Mouse (Mus musculus) cerebellum, adult 11 months (tissue): ENCODE results near the gene Ttyh3.

ENCODE experiments used
- DNase-seq: peaks from one replicate; pipeline ENCODE4 v3.0.0; 2022

Gene Ttyh3

DNA sequence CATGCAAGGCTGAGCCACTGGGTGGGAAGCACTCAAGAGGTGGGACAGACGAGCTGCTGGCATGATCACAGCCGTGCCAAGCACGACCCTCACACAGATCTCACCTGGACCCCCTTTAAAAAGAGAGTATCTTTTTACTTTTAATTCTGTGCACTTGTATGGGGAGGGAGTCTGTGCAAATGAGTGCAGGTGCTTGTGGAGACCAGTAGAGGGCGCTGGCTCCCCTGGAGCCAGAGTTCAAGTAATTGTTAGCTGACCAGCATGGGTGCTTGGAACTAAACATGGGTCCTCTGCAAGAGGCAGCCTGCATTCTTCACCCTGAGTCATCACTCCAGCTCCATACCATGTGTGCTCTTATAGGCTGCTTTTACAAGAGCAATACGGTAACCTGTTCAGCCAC lies 21.3 kb downstream of the Ttyh3 start:
- no peak for DNase-seq

DNA sequence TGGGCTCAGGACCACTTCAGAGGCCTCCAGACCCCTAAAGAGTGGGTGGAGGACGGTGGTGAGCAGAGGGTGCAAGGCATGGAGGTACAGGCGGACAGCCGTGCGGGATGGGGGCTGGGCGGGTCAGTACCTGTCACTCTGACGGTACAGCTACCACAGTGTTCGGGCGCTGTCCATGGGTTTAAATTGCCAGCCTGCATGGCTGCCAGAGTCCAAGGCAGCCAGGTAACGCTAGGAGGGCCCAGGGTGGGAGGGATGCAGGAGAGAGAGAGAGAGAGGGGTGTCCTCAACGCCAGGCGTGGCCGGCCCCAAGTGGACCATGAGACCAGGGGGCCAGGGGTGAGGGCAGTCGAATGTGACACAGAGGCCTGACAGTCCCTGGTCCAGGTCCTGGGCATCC lies 23.9 kb downstream of the Ttyh3 start:
- no peak for DNase-seq

DNA sequence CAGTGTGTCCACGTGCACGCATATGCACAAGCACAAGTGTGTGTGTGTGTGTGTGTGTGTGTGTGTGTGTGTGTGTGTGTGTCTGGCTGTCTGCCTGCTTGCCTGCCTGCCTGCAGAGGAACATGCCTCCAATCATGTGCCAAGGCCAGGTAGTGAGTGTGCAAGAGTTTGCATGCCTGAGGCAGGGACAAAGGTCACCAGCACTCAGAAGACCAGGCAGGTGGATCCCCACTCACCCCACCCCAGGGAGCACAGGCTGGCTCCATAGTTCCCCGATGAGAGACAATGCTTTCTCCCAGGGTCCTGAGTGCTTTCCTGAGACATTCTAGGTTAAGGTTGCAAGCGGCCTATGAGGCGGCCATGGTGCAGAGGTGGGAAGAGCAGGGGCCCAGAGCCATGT lies 24.6 kb downstream of the Ttyh3 start:
- DNase-seq, result no peak

DNA sequence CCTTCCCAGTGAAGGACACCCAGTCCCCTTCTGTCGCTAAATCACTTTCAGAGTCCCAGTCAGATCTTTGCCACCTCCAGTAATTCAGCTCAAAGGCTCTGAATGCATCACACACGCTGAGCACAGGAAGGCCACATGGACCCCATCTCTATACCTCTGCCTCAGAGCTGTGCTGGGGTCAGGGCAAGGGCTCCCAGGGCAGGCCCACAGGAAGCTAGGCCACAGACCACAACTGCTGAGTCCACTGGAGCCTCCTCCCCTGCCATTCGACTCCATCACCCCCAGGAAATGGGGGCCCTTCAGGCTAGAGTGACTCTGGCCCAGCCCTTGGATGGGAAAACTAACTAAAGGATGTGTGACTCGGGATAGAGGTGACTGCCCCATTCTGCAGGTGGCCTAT lies 25.0 kb downstream of the Ttyh3 start:
- DNase-seq, result no peak

DNA sequence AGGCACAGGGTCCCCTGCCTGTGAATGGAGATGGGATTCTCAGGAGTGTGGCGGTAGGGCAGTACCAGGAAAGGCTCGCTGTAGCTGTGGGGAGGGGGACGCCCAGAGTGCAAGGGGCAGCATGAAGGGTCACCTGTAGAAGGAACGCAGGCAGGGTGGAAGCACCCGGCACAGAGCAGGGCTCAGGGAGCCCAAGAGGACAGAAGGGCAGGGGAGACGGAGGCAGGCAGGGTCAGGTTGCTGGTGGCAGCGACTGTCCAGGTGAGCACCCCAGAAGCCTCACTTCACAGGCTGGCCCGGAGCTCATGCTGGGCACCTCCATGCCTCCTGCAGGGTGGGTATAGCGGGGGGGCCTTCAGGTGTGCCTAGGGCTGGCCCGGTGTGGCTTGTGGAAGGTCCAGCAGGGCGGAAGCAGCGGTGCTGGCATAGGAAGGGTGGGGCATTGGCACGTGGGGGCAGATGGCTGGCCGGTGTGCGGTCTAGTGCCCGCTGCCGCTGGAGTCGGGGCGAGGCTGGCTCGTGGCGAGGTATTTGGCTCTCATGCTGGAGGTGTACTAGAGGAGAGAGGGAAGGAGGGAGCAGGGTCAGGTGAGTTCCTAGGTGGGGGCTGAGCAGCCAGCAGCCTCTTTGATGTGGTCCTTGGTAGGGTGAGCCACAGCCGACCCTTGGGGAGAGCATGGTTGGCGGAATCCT lies 25.7 kb downstream of the Ttyh3 start:
- DNase-seq, result no peak

DNA sequence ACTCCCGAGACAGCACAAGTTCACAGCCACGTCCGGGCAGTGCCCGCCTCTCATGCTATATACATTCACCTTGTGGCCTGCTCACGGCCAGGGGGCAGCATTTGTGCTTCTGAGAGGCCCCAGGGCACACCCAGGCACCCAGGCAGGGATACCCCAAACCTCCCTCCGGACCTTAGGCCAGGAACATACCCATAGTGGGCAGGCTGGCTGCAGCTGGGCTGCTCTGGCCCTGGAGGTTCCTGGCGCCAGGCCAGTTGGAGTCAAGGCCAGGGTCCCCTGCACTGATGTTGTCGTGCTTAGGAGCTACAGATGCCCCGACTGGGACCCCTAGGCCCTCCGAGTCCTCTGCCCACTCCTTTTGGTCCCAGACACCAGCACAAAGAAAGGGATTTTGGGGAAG lies 27.3 kb downstream of the Ttyh3 start:
- DNase-seq, result no peak

DNA sequence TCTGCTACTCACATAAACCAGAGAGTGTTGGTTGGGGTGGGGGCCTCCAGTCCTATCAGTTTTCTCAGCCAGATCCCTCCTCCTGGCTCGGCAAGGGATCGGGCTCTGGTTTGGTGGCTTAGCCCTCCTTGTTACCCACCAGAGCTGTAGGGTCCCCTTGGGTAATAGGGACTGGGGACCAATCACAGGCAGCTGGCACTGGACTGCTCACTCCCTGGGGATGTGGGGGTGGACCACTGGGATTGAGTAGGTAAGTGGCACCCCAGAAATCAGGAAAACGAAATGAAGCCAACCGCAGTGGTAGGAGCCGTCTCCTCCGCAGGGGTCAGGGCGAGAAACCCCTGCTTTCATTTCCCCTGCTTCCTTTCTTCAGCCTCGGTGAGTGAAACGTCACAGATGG lies 27.7 kb downstream of the Ttyh3 start:
- DNase-seq, result no peak

DNA sequence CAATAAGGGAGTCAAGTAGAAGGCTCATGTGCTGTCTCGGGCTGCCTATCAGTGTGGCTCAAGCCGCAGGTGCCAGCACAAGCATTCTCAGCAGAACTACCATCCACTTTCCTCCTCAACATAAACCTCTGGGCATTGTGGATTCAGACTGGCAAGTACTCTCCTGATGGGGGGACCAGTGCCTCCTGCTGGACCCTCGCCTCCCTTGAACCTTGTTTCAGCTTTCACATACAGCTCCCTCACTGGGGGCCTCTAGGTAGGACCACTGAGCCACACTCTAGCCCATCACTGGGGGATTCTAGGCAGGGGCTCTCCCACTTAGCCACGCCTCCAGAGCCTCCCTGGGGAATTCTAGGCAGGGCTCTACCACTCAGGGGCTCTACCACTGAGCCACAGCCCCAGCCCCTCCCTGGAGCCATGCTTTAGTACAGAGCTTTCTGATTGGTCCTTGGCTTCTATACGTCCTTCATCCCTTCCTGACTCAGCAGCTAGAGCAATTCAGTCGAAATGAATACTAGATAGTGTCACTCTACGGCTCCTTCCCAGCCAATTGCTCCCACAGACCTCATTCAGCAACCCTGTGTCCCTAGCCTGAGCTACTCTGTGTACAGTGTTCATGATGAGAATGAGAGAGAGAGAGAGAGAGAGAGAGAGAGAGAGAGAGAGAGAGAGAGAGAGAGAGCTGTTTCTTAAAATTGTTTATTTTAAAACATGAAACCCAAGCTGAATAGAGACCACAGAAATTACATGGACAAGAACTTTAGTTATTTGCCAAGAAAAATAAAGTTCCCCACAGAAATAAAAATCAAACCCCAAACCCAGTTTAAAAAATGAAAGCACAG lies 28.7 kb downstream of the Ttyh3 start:
- no peak for DNase-seq

DNA sequence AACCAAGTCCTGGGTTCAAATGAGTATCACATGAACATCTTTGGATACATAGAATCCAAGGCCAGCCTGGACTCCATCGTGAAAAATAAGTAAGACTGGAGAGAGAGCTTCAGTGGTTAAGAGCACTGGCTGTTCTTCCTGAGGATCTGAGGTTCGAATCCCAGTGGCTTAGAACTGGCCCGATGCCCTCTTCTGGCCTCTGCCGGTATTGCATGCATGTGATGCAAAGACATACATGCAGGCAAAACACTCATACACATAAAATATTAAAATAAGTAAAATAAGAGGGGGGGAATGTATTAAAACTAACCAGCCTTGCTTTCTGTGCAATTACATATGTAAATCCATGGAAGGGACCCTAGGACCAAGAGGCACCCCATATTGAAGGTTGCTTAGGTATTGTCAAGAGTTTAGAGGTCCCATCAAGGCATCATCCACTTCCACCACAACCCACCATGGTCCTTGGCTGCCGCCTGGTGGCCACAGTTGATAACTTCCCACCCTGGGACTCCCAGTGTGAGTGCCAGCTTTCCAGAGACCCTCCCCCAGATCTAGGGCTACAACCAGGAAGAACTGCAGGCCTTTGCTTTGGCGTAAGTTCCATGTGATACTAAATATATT lies 29.6 kb downstream of the Ttyh3 start:
- DNase-seq, result no peak

DNA sequence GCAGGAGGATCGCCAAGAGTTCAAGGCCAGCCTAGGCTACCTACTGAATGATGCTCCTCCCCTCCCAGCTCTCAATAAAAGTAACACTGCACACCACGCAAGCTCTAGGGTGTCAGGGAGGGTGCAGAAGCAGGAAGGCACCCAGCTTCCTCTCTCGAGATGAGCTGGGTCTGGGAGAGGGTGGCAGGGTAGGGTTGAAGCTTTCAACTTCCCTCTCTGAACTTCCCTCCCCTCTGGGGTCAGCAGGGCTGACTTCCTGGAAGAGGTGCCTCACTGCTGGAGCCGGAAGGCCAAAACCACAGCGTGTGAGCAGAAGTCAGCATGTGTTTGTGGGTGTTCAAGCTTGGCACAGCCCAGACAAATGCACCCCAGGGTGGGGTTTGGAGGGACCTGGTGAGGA lies 31.1 kb downstream of the Ttyh3 start:
- no peak for DNase-seq

DNA sequence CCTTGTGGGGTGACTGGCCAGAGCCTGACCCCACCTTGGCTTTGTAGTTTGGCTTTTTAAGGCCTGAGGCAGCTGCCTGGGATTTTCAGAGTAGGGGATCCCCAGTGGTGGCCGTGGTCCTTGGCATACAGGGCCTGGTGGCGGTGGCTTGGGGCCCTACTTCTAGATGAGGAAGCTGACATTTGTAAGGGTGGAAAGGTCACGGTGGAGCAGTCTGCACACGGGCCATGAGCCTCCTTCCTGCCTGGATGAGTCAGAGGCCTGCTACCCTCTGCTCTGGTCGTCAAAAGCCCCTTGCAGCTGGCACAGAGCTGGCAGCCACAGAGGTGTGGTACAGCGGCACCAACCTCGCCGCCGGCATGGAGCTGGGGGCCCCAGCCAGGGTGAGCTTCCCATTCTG lies 32.1 kb downstream of the Ttyh3 start:
- DNase-seq, result no peak

DNA sequence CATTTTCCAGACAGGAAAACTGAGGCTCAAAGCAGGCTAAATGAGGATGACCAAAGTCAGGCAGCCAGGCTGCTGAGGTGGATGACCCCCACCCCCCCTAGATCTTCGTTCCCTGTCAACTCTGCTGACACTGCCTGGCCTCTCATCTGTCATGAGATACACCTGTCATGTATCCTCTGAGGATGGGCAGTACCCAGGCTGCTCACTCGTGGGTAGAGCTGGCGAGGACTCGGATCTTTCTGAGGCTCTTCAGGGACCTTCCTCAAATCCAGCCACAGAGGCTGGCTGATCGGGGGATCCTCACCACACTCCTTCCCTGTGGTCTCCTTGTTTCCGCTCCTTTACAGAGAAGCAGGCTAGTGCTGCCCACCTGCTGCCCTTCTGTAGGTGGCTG lies 32.7 kb downstream of the Ttyh3 start:
- no peak for DNase-seq

DNA sequence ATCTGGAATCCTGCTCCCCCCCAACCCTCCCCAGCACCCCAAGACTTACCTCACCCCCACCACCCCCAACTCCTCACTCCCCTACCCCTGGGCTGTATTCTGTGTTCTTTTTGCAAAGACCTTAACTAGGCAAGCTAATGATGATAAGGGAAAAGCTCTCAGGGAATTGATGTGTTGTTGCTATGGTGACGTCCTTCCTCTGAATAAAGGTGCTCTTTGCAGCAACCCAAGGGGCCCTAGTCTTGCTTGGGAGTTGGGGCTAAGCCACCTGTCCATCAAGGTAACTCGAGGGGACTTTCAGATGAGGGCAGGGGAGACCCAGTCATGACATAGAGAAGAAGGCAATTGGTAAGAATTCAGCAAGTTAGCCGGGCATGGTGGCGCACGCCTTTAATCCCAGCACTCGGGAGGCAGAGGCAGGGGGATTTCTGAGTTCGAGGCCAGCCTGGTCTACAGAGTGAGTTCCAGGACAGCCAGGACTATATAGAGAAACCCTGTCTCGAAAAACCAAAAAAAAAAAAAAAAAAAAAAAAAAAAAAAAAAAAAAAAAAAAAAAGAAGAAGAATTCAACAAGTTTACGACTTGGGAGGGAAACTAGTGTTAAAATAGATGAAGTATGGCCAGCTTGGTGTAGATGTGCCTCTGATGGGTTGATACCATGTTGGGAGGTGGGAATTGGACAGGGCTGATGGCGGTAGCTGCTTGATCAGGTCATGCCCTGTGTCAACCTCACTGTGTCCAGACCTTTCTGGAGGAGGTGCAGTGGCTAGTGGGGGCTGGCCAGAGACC lies 33.3 kb downstream of the Ttyh3 start:
- no peak for DNase-seq

DNA sequence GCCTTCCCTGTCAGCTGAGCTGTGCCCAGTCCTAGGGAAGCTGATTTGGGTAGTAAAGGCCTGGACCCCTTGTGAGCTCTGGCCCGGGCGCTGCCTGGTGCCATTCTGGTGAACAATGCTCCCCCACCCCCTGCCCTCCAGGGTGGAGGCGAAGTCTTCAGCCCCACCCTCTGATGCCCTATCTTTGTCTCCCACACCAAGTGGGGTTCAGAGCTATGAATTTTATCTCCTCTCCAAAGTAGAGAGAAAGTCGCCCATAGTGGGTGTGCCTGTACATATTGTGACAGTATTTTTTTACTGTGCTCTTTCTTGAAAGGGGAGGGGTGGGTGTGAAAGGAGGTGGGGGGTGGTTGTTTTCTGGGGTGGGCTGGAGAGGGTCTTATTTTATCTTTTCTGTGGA lies 34.0 kb downstream of the Ttyh3 start:
- no peak for DNase-seq

DNA sequence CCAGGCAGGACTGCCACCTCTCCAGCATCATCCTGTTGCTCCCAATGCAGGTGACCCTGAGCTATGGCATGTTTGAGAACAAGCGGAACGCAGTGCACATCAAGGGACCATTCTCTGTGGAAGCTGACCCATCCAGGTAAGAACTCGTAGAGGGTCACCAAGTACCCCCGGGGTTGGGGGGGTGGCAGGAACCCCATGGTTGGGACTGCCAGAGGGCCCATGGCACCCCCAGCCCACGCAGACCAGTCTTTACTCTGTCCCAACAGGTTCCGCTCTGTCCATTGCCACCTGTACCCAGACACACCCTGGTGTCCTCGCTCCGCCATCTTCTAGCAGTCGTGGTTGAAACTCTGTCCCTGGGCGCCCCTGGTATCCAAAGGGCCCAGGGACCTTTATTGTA lies 34.7 kb downstream of the Ttyh3 start:
- no peak for DNase-seq

DNA sequence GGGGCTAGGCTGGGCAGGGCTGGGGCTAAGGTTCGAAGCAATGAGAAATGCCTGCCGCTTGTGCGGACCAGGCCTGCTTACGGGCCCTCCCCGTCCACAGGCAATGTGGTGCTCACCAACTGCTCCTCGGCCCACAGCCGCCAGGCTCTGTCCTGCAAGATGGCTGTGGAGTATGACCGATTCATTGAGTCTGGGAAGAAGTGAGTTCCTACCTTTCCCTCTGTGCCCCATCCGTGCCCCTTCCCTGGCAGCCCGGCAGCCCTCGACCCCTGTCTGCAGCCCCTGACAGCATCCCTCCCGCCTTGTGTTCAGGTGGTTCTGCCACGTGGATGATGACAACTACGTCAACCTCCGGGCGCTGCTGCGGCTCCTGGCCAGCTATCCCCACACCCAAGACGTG lies 36.6 kb downstream of the Ttyh3 start:
- no peak for DNase-seq

DNA sequence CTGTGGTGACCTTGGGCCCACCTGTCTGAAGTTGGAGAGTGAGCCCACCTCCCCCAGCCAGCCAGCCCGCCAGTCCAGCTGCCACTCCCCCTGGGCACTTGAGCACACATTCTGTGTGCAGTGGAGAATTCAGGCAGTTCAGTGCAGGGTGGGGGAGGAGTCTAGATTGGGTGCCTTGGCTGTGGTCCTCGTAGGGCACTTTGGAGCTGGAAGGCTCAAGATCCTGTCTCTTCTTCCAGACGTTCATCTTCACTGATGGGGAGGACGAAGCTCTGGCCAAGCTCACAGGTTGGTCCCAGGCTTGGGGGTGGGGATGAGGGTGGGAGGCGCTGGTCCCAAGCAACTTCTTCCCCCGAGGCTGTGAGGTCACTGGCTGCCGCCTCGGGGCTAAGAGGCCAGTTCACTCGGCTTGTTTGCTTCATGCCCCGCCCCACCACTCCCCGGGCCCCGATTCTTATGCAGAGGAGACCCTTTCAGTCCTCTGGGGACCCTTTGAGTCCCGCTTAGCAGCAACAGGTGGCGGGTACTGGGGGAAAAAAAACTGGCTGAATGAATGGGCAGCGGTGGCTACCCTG lies 37.1 kb downstream of the Ttyh3 start:
- DNase-seq, result no peak

DNA sequence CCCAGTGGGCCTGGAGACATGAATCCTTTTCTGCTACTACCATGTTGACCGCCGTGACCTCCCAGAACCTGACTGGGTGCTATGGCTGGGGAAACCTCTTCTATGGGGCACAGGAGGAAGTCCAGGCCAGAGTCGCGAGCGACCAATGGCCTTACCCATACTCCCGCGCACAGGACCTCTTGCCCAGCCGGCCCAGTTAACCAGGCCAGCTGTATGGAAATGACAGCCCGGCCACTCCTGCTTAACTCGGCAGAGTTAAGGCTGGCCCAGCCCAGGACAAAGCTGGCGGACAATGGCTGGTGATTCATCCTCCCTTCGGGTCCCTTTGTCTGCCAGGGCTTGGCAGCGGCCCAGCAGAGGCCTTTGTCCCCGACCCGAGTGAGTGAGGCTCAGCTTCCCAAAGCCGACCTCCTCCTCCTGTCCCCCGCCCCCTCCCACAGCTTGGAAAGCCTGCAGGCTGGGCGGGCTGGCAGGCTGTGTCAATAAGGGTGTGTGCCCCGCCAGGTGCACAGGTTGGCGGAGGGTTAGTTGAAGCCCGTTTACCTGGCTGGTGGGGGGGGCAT lies 37.7 kb downstream of the Ttyh3 start:
- peak; percentile 32 for DNase-seq

DNA sequence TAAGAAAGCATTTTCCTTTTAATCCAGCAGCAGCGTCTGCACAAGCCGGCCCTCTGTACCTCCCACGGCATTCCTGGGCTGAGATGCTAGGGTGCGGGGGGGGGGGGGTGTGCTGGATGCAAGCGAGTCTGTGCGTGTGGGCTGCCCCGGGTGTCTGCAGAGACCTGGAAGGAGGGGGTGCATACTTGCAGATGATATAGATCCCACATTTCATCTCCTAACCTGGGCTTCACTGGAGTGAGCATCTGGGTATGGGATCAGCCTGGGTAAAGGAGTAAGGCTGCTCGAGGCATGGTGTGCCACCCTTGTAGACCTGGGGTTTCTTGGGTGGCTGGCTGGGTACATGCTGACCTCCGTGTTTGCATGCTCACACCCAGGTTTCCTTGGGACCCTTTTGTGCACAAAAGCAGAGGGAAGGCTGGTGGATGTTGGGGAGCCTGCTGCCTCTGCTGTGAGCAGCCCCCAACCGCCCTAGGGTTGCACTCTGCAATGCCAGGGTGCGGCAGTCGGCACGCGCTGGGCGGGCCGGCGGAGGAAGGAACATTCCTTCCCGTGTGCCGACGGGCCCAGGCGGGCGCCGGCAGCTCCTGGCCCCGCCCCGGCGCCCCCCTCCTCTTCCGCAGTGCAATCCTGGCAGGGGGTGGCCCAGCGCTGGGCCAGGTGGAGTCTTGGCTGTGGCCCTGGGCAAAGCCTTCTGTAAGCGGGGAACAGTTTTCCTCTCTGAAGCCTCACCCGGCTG lies 38.4 kb downstream of the Ttyh3 start:
- DNase-seq, result no peak

DNA sequence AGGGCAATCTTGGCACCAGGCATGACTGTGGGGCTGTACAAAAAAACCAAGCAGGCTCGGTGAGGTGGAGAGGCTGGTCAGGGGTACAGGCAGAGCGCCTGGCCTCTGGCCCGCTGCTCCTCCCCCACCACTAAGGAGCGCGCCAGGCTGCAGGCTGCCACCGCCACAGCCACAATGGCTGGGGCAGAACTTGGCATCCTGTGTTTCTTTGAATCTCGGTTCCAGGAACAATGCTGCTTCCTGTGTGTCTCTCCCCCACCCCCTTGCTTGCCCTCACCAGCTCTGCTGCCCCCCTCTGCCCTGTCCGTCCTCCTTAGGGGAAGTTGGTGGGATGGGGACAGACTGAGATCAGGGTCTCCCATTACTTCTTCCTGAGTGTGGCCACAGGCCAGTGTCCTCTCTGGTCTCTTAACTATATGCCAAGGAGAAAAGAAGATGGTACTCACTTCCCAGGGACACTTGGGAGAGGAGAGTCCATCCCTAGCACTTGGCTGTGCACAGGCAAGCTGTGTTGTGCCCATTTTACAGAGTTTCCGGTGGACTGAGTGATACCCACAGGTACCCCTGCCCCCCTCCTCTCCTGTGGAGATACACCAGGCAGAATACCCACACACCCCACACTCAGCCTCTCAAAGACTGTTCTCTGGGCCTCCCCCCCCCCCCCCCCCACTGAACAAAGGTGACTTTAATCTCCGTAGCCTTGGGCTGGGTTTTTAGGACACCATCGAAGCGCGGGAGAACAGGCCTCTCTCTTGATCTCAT lies 39.1 kb downstream of the Ttyh3 start:
- DNase-seq, result no peak

DNA sequence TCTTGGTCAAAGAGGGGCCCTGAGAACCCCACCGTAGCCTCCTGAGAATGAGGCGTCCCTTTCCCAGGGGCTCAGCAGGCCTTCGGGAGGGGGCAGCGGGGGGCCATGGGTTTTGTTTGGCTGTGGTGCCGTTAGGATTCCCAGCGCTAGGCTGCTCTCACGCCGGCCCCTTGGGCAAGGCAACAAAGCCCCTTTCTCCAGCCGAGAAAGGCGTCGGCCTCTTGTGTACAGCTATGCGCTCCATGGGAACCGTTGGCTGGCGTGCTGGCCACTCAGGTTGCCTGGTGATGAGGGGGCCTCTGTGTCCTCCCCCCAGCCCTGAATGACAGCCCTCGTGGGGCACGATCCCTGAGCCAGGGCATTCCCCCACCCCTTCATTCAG lies 40.2 kb downstream of the Ttyh3 start:
- DNase-seq, result no peak
